Mouse (Mus musculus) embryonic stem cell, embryonic (primary cell): ENCODE measurements around the gene Fv1.

Experiments used
- CTCF ChIA-PET, 4 experiments: fragments of 300-600 bp in 2 of 4; fragments of 350-600 bp in 2 of 4; sonication (Branson Sonifier 250); formaldehyde crosslinking; loops; one replicate each; lab custom pipeline; 2022; ENCODE audit warnings: inconsistent platforms in 2 of 4; lab: Charles Lee
- POLR2A ChIA-PET, 4 experiments: fragments of 300-600 bp in 2 of 4; fragments of 350-600 bp in 2 of 4; sonication (Branson Sonifier 250); formaldehyde crosslinking; loops; one replicate each; lab custom pipeline; 2022; ENCODE audit warnings: antibody characterized with exemption in 4 of 4, inconsistent platforms in 1 of 4; lab: Charles Lee

Fv1 gene

GRCm38 (mm10) chr4:147875852-147876575, 7.2 kb downstream of the Fv1 start:
- POLR2A ChIA-PET: interaction anchor here in 3 of 4 experiments (0.6 to 1.9 kb wide), 7 partner anchors 9 to 63 kb away, joined by 3 to 11 read pairs (median 4); no protein-coding TSS in a partner anchor
- CTCF ChIA-PET: interaction anchor here in 3 of 4 experiments (0.5 to 0.7 kb wide), 3 partner anchors 8 to 471 kb away, joined by 3 to 4 read pairs (median 4); no protein-coding TSS in a partner anchor

- ChIA-PET POLR2A (interaction anchor here in 2 of 4 experiments (0.6 to 2.7 kb wide), 7 partner anchors 8 to 30 kb away, joined by 3 to 17 read pairs (median 4); partner anchors contain the start of genes Fv1 (in 1 of the 2), Miip (in 1 of the 2) and Zfp933 (in 1 of the 2)), CTCF (interaction anchor here in 1 of 4 experiments (1.0 to 1.7 kb wide), 3 partner anchors 12 to 64 kb away, joined by 3 to 6 read pairs (median 3); no protein-coding TSS in a partner anchor)
These were observed 9.8 kb downstream of the Fv1 start for GRCm38 (mm10) chr4:147878537-147878936.

GRCm38 (mm10) chr4:147879456-147879855, 10.7 kb downstream of the Fv1 start:
- POLR2A ChIA-PET: interaction anchor here in 2 of 4 experiments (0.7 to 2.7 kb wide), 11 partner anchors 9 to 159 kb away, joined by 3 to 17 read pairs (median 4); partner anchors contain the start of genes Zfp933 (in 2 of the 2), Clcn6 (in 1 of the 2), Fv1 (in 1 of the 2) and Miip (in 1 of the 2)

GRCm38 (mm10) chr4:147879865-147880264, 11.1 kb downstream of the Fv1 start:
- ChIA-PET CTCF (interaction anchor here in 2 of 4 experiments (0.6 to 1.7 kb wide), 3 partner anchors 32 to 65 kb away, joined by 3 to 6 read pairs (median 3); partner anchors contain the start of genes Plod1 (in 1 of the 2) and Zfp933 (in 1 of the 2)), POLR2A (interaction anchor here in 3 of 4 experiments (0.5 to 2.7 kb wide), 11 partner anchors 9 to 158 kb away, joined by 3 to 17 read pairs (median 4); partner anchors contain the start of genes Zfp933 (in 2 of the 3), Clcn6 (in 1 of the 3), Fv1 (in 1 of the 3) and Miip (in 1 of the 3))

More at GRCm38 (mm10) chr4:147879456-147879855, 10.7 kb downstream of the Fv1 start:
- CTCF ChIA-PET: interaction anchor here in 1 of 4 experiments (0.9 to 1.7 kb wide), 3 partner anchors 11 to 65 kb away, joined by 3 to 6 read pairs (median 3); partner anchors contain the start of gene Zfp933

- POLR2A ChIA-PET: interaction anchor here in 2 of 4 experiments (0.5 to 3.4 kb wide), 7 partner anchors 8 to 33 kb away, joined by 3 to 16 read pairs (median 3); partner anchors contain the start of genes Fv1 (in 1 of the 2) and Miip (in 1 of the 2)
- CTCF ChIA-PET: interaction anchor here in 1 of 4 experiments (0.6 kb wide), 1 partner anchor 11 kb away, joined by 3 read pairs; no protein-coding TSS in a partner anchor
These were observed 13.0 kb downstream of the Fv1 start for GRCm38 (mm10) chr4:147881792-147882191.

- ChIA-PET CTCF (no interaction called here), POLR2A (interaction anchor here in 2 of 4 experiments (0.6 to 3.4 kb wide), 7 partner anchors 9 to 147 kb away, joined by 3 to 16 read pairs (median 4); partner anchors contain the start of genes Fv1 (in 1 of the 2) and Miip (in 1 of the 2))
These were observed 14.3 kb downstream of the Fv1 start for GRCm38 (mm10) chr4:147883041-147883440.

GRCm38 (mm10) chr4:147884138-147884537, 15.4 kb downstream of the Fv1 start:
- POLR2A ChIA-PET: interaction anchor here in 2 of 4 experiments (0.9 to 3.4 kb wide), 6 partner anchors 8 to 54 kb away, joined by 3 to 16 read pairs (median 3); no protein-coding TSS in a partner anchor

GRCm38 (mm10) chr4:147886158-147886557, 17.4 kb downstream of the Fv1 start:
- POLR2A ChIA-PET: interaction anchor here in 3 of 4 experiments (0.9 to 3.3 kb wide), 11 partner anchors 9 to 68 kb away, joined by 3 to 15 read pairs (median 4); no protein-coding TSS in a partner anchor

More at GRCm38 (mm10) chr4:147884138-147884537, 15.4 kb downstream of the Fv1 start:
- CTCF ChIA-PET: interaction anchor here in 1 of 4 experiments (0.7 kb wide), 1 partner anchor 545 kb away, joined by 6 read pairs; no protein-coding TSS in a partner anchor

GRCm38 (mm10) chr4:147887277-147887676, 18.5 kb downstream of the Fv1 start:
- ChIA-PET POLR2A (interaction anchor here in 2 of 4 experiments (1.4 to 1.7 kb wide), 2 partner anchors 9 to 16 kb away, joined by 4 read pairs; no protein-coding TSS in a partner anchor), CTCF (no interaction called here)

More at GRCm38 (mm10) chr4:147886158-147886557, 17.4 kb downstream of the Fv1 start:
- CTCF ChIA-PET: interaction anchor here in 3 of 4 experiments (0.6 to 1.1 kb wide), 3 partner anchors 17 to 129 kb away, joined by 3 read pairs; partner anchors contain the start of genes Fv1 (in 1 of the 3) and Miip (in 1 of the 3)

- ChIA-PET CTCF (no interaction called here), POLR2A (interaction anchor here in 1 of 4 experiments (0.6 kb wide), 1 partner anchor 36 kb away, joined by 6 read pairs; no protein-coding TSS in a partner anchor)
These were observed 19.5 kb downstream of the Fv1 start for GRCm38 (mm10) chr4:147888237-147888636.

- CTCF ChIA-PET: interaction anchor here in 2 of 4 experiments (1.1 to 1.3 kb wide), 2 partner anchors 11 to 15 kb away, joined by 3 to 4 read pairs; partner anchors contain the start of gene Mfn2 (in 1 of the 2)
These were observed 21.6 kb downstream of the Fv1 start for GRCm38 (mm10) chr4:147890341-147890740.

GRCm38 (mm10) chr4:147895815-147896330, 27.1 kb downstream of the Fv1 start:
- ChIA-PET POLR2A (interaction anchor here in 2 of 4 experiments (1.0 to 1.7 kb wide), 3 partner anchors 9 to 13 kb away, joined by 3 to 4 read pairs (median 4); no protein-coding TSS in a partner anchor), CTCF (no interaction called here)

More at GRCm38 (mm10) chr4:147890341-147890740, 21.6 kb downstream of the Fv1 start:
- POLR2A ChIA-PET: interaction anchor here in 2 of 4 experiments (0.7 to 1.7 kb wide), 5 partner anchors 15 to 32 kb away, joined by 3 to 6 read pairs (median 3); no protein-coding TSS in a partner anchor

- POLR2A ChIA-PET: interaction anchor here in 3 of 4 experiments (0.5 to 1.7 kb wide), 7 partner anchors 9 to 28 kb away, joined by 3 to 7 read pairs (median 4); partner anchors contain the start of genes Fv1 (in 1 of the 3) and Miip (in 1 of the 3)
- CTCF ChIA-PET: no interaction called here
These were observed 27.6 kb downstream of the Fv1 start for GRCm38 (mm10) chr4:147896411-147896810.

- POLR2A ChIA-PET: interaction anchor here in 2 of 4 experiments (0.6 to 1.7 kb wide), 5 partner anchors 8 to 41 kb away, joined by 3 to 5 read pairs (median 4); no protein-coding TSS in a partner anchor
- CTCF ChIA-PET: interaction anchor here in 1 of 4 experiments (1.0 kb wide), 1 partner anchor 21 kb away, joined by 3 read pairs; no protein-coding TSS in a partner anchor
These were observed 28.6 kb downstream of the Fv1 start for GRCm38 (mm10) chr4:147897348-147897747.

- POLR2A ChIA-PET: interaction anchor here in 1 of 4 experiments (0.8 to 3.3 kb wide), 4 partner anchors 8 to 28 kb away, joined by 3 to 15 read pairs (median 6); no protein-coding TSS in a partner anchor
- CTCF ChIA-PET: interaction anchor here in 1 of 4 experiments (0.6 kb wide), 1 partner anchor 8 kb away, joined by 5 read pairs; no protein-coding TSS in a partner anchor
These were observed 31.7 kb downstream of the Fv1 start for GRCm38 (mm10) chr4:147900452-147900851.

GRCm38 (mm10) chr4:147902906-147903500, 34.2 kb downstream of the Fv1 start:
- ChIA-PET CTCF (interaction anchor here in 1 of 4 experiments (1.0 kb wide), 1 partner anchor 10 kb away, joined by 3 read pairs; no protein-coding TSS in a partner anchor), POLR2A (interaction anchor here in 2 of 4 experiments (1.0 to 3.3 kb wide), 6 partner anchors 10 to 136 kb away, joined by 3 to 15 read pairs (median 8); partner anchors contain the start of genes Clcn6 (in 1 of the 2) and Mthfr (in 1 of the 2))
